Mouse (Mus musculus) testis, adult 2 months (tissue): ENCODE measurements around the gene Plcxd3. TPM values are rescaled to one million over a fixed set of nuclear protein-coding genes. Genes with fewer than 3 reads are reported as not detected.
"Not testable (repeated sequence)": the region's sequence is repeated elsewhere in the genome, so short reads cannot be mapped to it uniquely, and the experiment has no call there.

Experiments used
- H3K27ac ChIP-seq: fragments of 200-500 bp; 2 replicates; pipeline ENCODE4 v1.5.1; 2012; ENCODE audit warnings: low read depth, low read length; ENCODE audit not compliant: control insufficient read depth, insufficient read depth
- H3K27me3 ChIP-seq: fragments of 200-500 bp; 2 replicates; pipeline ENCODE4 v1.6.1; 2012; ENCODE audit warnings: mild to moderate bottlenecking, low read length, moderate library complexity; ENCODE audit not compliant: control insufficient read depth, insufficient read depth
- H3K36me3 ChIP-seq: fragments of 200-500 bp; 2 replicates; pipeline ENCODE4 v1.6.1; 2012; ENCODE audit warnings: mild to moderate bottlenecking, low read length; ENCODE audit not compliant: control insufficient read depth, insufficient read depth
- H3K4me1 ChIP-seq: fragments of 200-500 bp; 2 replicates; pipeline ENCODE4 v1.6.1; 2012; ENCODE audit warnings: low read length; ENCODE audit not compliant: control insufficient read depth, insufficient read depth
- H3K4me3 ChIP-seq: fragments of 200-500 bp; 2 replicates; pipeline ENCODE4 v1.5.1; 2012; ENCODE audit warnings: low read depth, mild to moderate bottlenecking, low read length, moderate library complexity, mixed read lengths; ENCODE audit not compliant: control insufficient read depth
- CTCF ChIP-seq: fragments of 200-500 bp; IDR thresholded peaks from 2 replicates; pipeline ENCODE4 v1.5.1; 2012; ENCODE audit warnings: low read depth, mild to moderate bottlenecking, inconsistent platforms, low read length, moderate library complexity; ENCODE audit not compliant: control insufficient read depth, insufficient read depth, insufficient replicate concordance
- POLR2A ChIP-seq: fragments of 200-500 bp; IDR thresholded peaks from 2 replicates; pipeline ENCODE4 v1.6.1; 2012; ENCODE audit warnings: low read depth, mild to moderate bottlenecking, inconsistent platforms, low read length, moderate library complexity; ENCODE audit not compliant: control insufficient read depth
- polyA plus RNA-seq: library from polyadenylated mRNA; depleted of rRNA; stranded (reverse); fragments of >200 nt; gene quantifications from 2 replicates; pipeline ENCODE4 v1.2.3, GENCODE M21; 2012

Plcxd3 gene
- polyA plus RNA-seq, 1 experiment = not detected

DNA sequence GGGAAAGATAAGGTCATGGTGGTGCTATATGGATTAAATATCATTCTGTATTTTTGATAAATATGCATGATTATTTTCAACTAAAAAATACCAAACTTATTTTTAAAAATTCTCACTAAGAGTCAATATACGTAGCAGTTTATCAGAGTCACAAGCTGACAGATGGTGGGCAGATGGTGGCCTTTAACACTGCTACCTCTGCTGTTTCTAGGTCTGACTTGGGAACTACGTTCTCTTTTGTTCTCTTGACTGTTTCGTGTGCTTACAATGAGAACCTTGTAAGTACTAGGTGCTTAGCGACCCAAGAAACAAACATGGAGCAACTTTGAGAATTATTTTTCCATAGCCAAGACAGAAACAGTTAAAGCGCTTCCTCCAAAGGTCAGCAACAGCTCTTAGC, 183.8 kb downstream of the Plcxd3 start:
- no peaks in the 10 kb centered on the region for H3K4me1 ChIP-seq
- no peak overlapping the region for H3K4me3 ChIP-seq
- H3K27me3 ChIP-seq = no peaks in the 10 kb centered on the region
- no peaks in the 10 kb centered on the region for H3K36me3 ChIP-seq
- TF ChIP-seq CTCF = no peak
- no peak for TF ChIP-seq POLR2A
- H3K27ac ChIP-seq = no peak overlapping the region

DNA sequence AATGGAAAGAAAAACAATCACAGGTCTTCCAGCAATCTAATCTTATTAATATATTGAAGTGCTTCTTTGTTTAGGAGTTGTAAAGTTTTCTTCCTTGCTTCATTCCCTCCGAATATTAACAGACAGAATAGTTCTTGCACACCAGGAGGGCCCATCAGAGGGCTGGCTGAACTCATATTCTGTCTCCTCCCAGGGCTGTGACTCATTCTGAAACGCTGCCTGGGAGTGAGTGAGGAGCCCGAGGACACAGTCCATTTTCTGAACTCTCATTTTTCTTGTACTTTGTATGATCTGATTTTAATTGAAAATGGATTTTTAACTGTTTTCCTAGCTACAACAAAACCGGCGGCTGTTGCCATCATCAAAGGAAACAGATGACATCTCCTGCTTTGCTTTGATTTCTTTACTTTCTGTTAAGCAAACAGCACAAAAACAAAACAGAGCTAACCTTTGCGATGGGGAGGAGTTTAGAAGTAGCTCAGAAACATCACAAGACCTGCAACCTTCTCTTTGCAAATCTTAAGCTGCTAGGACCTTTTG, 186.2 kb downstream of the Plcxd3 start:
- no peak overlapping the region for H3K4me3 ChIP-seq
- no peaks in the 10 kb centered on the region for H3K4me1 ChIP-seq
- no peak overlapping the region for H3K27ac ChIP-seq
- TF ChIP-seq CTCF = no peak
- no peaks in the 10 kb centered on the region for H3K27me3 ChIP-seq
- H3K36me3 ChIP-seq = no peaks in the 10 kb centered on the region

DNA sequence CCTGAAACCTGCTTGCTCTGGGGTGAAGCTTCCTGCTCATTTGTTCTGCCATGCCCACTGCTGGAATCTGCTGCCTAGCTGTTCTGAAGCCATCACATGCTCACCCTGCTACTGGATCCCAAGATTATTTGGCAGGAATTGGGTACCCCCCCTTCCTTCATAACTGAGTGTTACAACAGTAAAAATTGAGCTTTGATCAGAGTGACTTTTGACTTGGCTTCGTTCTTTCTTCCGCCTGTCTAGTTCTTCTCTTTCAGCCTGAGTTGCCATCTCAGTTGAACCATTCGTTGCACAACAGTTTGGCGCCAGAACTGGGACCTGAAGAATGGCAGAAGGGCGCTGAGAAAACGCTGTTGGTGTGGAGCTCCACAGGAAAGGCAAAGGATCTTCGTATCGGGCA, 220.2 kb downstream of the Plcxd3 start:
- H3K27me3 ChIP-seq, H3K27ac ChIP-seq, H3K36me3 ChIP-seq, H3K4me1 ChIP-seq, H3K4me3 ChIP-seq: not testable (repeated sequence)

GRCm38 (mm10) chr15:4598661-4599060, 223.4 kb downstream of the Plcxd3 start:
- H3K27ac ChIP-seq, H3K36me3 ChIP-seq, H3K4me3 ChIP-seq, H3K4me1 ChIP-seq, H3K27me3 ChIP-seq: not testable (repeated sequence)

GRCm38 (mm10) chr15:4599331-4599730, 224.0 kb downstream of the Plcxd3 start:
- not testable (repeated sequence) for H3K4me1 ChIP-seq, H3K27ac ChIP-seq, H3K27me3 ChIP-seq, H3K36me3 ChIP-seq, H3K4me3 ChIP-seq

- Histone ChIP-seq H3K36me3 (no peaks in the 10 kb centered on the region), H3K4me1 (no peaks in the 10 kb centered on the region), H3K27me3 (no peaks in the 10 kb centered on the region), H3K4me3 (no peak overlapping the region), H3K27ac (no peak overlapping the region)
- TF ChIP-seq POLR2A (no peak), CTCF (no peak)
Observed at GRCm38 (mm10) chr15:4605630-4606029, 230.3 kb downstream of the Plcxd3 start.
